Mouse (Mus musculus) kidney, adult 8-10 months (tissue): Measurements from ENCODE around the gene Pold4.
A peak's percentile ranks its signal among the peaks of the same experiment; 100 is the strongest.

Experiments
- DNase-seq, 2 experiments: peaks; one replicate each; pipeline ENCODE4 v3.0.0; 2022

Pold4 gene

GRCm38 (mm10) chr19:4280425-4280824 lies 48.7 kb downstream of the Pold4 start:
- no peak for DNase-seq

GRCm38 (mm10) chr19:4282898-4283553 lies 51.3 kb downstream of the Pold4 start, which contains the start of gene Ankrd13d:
Ankrd13d (minus strand) TSS chr19:4283137.
- peak; percentile 81 to 85 for DNase-seq
